Mouse (Mus musculus) heart, adult 2 months (tissue): ENCODE data around the gene Palm2.

ENCODE experiments used
- CTCF ChIP-seq: fragments of 200-600 bp; IDR thresholded peaks from 2 replicates; pipeline ENCODE4 v1.8.1; 2022; ENCODE audit warnings: antibody characterized with exemption, mild to moderate bottlenecking, moderate library complexity
- POLR2A ChIP-seq: fragments of 200-500 bp; IDR thresholded peaks from 2 replicates; pipeline ENCODE4 v1.6.1; 2011; ENCODE audit warnings: mild to moderate bottlenecking, low read depth, low read length, control low read depth; ENCODE audit not compliant: insufficient read depth

DNA sequence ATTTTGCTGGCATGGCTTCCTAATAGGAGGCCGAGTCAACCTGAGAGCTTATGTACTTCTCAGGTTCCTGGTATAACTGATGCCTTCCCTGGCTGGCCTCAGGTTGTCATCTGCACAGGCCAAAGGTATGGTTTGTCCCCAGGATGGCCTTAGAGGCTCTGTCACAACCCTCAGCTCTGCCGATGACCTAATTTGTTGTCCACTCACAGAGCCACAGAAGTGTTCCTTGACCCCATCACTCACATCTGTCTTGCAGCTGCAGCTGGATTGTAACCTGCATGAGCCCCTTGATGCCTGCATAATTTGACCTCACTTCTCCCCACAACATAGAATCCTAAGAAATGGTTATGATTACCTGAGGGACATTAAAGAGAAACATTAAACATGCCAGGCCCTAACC is 190.8 kb downstream of the Palm2 start:
- no peak for TF ChIP-seq POLR2A
- TF ChIP-seq CTCF: no peak
